Mouse (Mus musculus): ENCODE measurements at regions not wholly inside any gene's neighbourhood (a gene's known extent, or its start where the extent isn't known, plus 50 kb on each side); places are given as distances from the start of the nearest gene placed in this dataset.

- no peak for DNase-seq
Measured at GRCm38 (mm10) chr4:26965831-26966230, 619.1 kb upstream of the Manea start.

- DNase-seq: no peak
Measured at GRCm38 (mm10) chr4:26964850-26965249, 618.2 kb upstream of the Manea start.

GRCm38 (mm10) chr4:26944617-26945016 is 597.9 kb upstream of the Manea start:
- no peak for DNase-seq

- DNase-seq: peak; percentile 25
Measured at GRCm38 (mm10) chr4:26933988-26934798, 587.5 kb upstream of the Manea start.

- DNase-seq: no peak
Measured at GRCm38 (mm10) chr4:26929879-26930481, 583.3 kb upstream of the Manea start.

- no peak for DNase-seq
Measured at GRCm38 (mm10) chr4:26926060-26926459, 579.4 kb upstream of the Manea start.

GRCm38 (mm10) chr4:26888514-26888913 is 541.8 kb upstream of the Manea start:
- DNase-seq: no peak

GRCm38 (mm10) chr4:26879022-26879421 is 532.3 kb upstream of the Manea start:
- no peak for DNase-seq

- DNase-seq: no peak
Measured at GRCm38 (mm10) chr4:26841761-26842160, 495.1 kb upstream of the Manea start.

- DNase-seq: no peak
Measured at GRCm38 (mm10) chr4:26800831-26801230, 454.1 kb upstream of the Manea start.

GRCm38 (mm10) chr4:26793181-26793824 is 446.6 kb upstream of the Manea start:
- DNase-seq: no peak

- DNase-seq: no peak
Measured at GRCm38 (mm10) chr4:26767896-26768295, 421.2 kb upstream of the Manea start.

- DNase-seq: no peak
Measured at GRCm38 (mm10) chr4:26766235-26767228, 419.8 kb upstream of the Manea start.

GRCm38 (mm10) chr4:26740815-26741214 is 394.1 kb upstream of the Manea start:
- DNase-seq: no peak

GRCm38 (mm10) chr4:26736381-26736780 is 389.7 kb upstream of the Manea start:
- DNase-seq: no peak

GRCm38 (mm10) chr4:26714437-26714836 is 367.7 kb upstream of the Manea start:
- DNase-seq: no peak

GRCm38 (mm10) chr4:26709964-26710363 is 363.3 kb upstream of the Manea start:
- no peak for DNase-seq

- no peak for DNase-seq
Measured at GRCm38 (mm10) chr4:26695964-26696363, 349.3 kb upstream of the Manea start.
